Mouse (Mus musculus) CD4-positive helper T cell, adult 2 months (primary cell): Measurements from ENCODE around the gene Ctnnbip1.

Source experiments
- DNase-seq: peaks from one replicate; pipeline ENCODE4 v3.0.0-alpha.2; 2012; ENCODE audit warnings: low read depth, missing footprints, low spot score

Gene Ctnnbip1

GRCm38 (mm10) chr4:149517868-149518340 is at the start of gene Ctnnbip1:
TSS of gene Ctnnbip1 (plus strand) at chr4:149518236.
- peak; percentile 97 for DNase-seq

- peak; percentile 88 for DNase-seq
Observed at GRCm38 (mm10) chr4:149469557-149469956, 48.5 kb upstream of the Ctnnbip1 start.

- no peak for DNase-seq
Observed at GRCm38 (mm10) chr4:149475096-149475495, 42.9 kb upstream of the Ctnnbip1 start.

DNA sequence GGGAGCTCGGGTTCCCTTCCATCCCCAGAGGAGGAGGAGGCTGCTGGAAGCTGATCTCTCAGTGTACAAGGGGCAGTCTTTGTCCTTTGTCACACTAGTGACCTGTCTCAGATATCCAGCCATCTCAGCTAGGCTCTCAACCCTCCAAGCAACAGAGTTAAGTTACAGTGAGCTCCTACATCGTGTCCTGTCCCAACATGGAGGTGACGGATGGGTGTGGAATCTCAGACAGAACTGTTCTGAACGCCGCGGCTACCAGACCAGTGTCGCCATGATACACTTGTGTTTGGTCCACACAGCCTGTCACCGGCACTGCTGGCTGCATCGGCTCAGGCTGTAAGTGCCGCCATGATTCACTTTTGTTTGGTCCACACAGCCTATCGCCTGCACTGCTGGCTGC is 41.0 kb upstream of the Ctnnbip1 start, which contains the start of gene Tmem274:
TSS of gene Tmem274 (plus strand) at position 301 of the 400 bp plus-strand sequence.
- DNase-seq = no peak

DNA sequence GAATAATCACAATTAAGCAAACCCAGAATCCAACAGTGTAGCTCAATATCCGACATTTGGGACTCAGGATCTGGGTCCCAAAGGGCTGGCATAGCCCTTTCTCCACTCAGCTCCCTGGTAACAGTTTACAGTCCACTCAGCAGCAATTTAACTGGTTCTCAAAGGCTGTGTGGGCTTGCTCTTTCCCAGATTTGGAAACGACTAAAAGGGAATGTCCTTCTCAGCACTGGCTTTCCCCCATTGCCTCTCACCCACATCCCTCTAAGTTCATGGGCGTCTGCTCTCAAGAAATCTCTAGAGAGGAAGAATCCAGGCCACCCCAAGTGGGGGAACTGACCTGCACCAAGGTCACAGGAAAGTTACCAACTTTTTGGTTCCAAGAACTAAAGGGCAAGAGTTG is 33.5 kb upstream of the Ctnnbip1 start:
- DNase-seq = no peak

DNA sequence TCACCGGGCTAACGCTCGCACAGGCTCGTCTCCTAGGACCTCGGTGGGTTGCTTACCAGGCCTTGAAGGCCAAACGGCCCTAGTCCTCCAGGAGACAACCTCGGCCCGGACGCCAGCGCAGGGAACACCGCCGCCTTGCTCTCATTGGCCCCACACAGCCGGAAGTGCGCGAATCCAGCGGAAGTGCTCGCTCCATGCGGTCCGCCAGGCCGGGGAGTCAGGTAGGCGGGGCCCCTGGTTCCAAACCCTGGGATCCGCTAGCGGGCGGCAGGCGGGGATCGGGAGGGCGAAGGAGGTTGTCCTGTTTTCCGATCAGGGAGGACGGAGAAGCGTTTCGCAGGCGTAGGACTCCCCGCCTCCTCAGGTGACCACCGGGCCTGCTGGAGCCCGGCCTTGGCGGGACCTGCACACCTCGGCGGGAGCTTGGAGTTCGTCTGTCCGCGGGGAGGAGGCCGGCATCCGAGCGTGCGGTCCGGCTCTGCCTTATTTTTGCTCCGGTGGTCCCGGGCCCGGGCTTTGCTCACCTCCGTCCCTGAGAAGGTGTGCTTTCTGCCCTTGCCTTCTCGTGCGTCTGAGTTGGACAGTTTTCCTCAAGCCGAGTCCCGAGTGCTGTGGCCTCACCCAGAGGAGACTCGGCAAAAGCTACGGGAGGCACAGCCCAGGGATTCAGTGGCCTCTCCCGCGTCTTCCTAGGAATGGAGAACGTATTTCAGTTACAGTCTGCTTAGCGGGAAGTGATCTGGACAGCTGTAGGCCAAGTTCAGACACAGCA is 32.8 kb upstream of the Ctnnbip1 start, which contains the start of the genes Nmnat1 and Lzic:
TSS of gene Nmnat1 (minus strand) at position 150 of the 772 bp plus-strand sequence.
TSS of gene Lzic (plus strand) at position 177 of the 772 bp plus-strand sequence.
- peak; percentile 91 for DNase-seq

- peak; percentile 72 for DNase-seq
Observed at GRCm38 (mm10) chr4:149485825-149486206, 32.2 kb upstream of the Ctnnbip1 start.

GRCm38 (mm10) chr4:149487729-149488128 is 30.3 kb upstream of the Ctnnbip1 start:
- no peak for DNase-seq

- DNase-seq = no peak
Observed at GRCm38 (mm10) chr4:149489415-149490240, 28.4 kb upstream of the Ctnnbip1 start.

GRCm38 (mm10) chr4:149491151-149491550 is 26.9 kb upstream of the Ctnnbip1 start:
- no peak for DNase-seq

DNA sequence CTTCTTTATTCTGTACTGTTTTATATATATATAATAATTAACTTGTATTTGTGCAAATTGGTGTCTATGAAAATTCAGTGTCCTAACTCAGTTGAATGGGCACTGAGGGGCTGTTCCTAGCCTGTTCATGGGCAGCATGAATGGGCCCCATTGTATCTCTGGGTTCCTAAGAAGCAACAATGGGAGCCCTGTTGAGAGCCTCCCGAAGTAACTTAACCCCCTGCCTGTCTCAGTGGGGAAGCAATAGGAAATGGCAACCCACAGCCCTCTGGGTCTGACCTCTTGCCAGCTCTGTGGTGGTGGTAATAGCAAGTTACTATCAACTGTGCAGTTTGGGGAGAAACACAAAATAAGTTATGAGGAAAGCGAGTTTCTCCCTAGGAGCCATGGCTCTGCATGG is 21.4 kb upstream of the Ctnnbip1 start:
- DNase-seq = no peak

- DNase-seq = no peak
Observed at GRCm38 (mm10) chr4:149498901-149499300, 19.1 kb upstream of the Ctnnbip1 start.

DNA sequence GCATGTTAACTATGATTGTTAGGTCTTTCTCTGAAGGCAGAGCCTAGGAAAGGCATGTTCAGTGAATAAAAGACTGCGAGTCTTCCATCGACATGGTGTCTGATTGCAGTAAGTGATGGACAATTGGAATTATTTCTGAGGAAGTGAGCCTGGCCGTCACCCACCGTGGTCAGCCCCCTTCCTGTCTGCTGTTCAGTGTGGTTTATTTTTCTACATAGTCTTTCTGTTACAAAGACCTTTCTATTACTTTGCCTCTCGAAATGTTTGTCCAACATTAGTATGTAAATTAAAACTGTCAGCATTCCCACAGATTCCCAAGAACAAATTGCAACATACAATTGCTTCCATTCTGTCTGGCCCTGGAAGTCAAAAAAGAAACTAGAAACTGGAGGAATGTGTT is 18.2 kb upstream of the Ctnnbip1 start:
- DNase-seq = no peak

DNA sequence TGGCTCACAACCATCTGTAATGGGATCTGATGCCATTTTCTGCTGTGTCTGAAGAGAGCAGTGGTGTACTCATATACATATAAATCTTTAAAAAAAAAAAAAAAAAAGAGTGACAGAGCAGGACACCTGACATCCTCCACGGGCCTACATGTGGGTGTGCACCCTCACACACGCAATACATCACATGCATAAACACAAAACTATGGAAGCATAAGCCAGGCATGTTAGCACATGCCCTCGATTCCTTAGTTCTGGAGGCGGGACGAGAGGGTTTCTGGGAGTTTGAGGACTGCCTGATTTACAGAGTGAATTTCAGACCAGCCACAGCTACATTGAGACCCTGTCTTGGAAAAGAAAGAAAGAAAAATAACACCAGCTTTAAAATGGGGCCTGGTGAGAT is 13.7 kb upstream of the Ctnnbip1 start:
- DNase-seq = no peak

- DNase-seq = no peak
Observed at GRCm38 (mm10) chr4:149504858-149505257, 13.2 kb upstream of the Ctnnbip1 start.

- no peak for DNase-seq
Observed at GRCm38 (mm10) chr4:149505261-149505967, 12.6 kb upstream of the Ctnnbip1 start.

GRCm38 (mm10) chr4:149506904-149507303 is 11.1 kb upstream of the Ctnnbip1 start:
- no peak for DNase-seq

GRCm38 (mm10) chr4:149511221-149511646 is 6.8 kb upstream of the Ctnnbip1 start:
- no peak for DNase-seq

DNA sequence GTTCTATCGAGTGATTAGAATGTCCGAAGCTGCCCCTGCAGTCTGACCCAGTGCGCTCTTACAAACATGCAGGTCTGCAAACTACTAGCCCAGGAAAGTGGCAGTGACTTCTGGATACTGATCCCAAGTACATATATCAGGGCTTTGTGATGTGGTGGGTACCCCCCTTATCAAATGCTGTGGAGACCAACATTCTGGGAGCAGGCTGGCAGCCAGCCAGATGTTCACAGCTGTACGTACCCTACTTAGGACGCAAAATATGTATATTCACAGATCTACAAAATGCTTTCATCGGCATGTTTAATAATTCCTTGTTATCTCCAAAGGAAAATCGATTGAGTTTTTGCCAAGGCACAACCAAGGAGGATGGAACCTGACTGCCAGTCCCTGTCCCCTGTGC is 6.0 kb upstream of the Ctnnbip1 start:
- no peak for DNase-seq

- DNase-seq = peak; percentile 77
Observed at GRCm38 (mm10) chr4:149515706-149516105, 2.3 kb upstream of the Ctnnbip1 start.

DNA sequence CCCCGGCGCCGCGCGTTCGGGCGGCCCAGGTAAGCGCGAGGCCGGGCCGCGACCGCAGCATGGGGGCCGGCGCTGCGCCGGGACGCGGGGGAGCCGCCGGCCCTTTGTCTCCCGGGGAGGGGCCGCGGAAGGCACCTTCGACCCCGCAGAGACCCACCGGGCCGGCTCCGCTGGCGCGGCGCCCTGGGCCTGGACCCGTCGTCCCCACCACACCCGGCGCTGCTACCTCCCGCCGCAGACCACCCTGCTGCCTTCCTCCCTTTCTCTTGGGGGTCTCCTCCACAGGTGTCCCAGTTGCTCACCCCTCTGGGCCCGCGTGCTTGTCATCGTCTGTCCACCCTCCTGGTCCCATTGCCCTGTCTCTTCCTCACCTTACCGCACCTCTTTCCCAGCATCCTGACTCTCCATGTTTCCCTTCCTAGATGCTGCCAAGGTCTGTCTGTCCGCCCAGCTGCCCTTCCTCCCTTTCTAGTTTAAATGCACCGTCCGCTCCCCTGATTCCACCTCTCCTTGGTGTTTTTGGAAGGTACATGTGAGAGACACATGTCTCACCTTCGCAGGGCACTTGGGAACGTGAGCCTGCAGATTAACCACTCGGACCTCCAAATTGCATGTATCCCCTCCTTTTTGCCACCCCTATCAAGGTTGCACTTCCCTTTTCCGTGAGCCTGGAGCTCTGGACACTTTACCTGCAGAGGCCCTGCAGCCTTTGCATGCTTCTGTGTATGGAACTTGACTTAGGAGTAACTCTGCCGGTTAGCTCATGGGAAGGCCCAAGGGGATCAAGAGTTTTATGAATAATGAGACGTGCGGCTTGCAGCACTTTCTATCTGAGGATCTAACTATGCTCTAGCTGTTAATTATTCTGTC is 550 bp downstream of the Ctnnbip1 start:
- DNase-seq = no peak
